Mouse (Mus musculus): Measurements from ENCODE around the gene Adh1. TPM values are rescaled to one million over a fixed set of nuclear protein-coding genes. Genes with fewer than 3 reads are reported as not detected.

The Adh1 gene
- polyA plus RNA-seq, 1 experiment: 0.11 TPM

DNA sequence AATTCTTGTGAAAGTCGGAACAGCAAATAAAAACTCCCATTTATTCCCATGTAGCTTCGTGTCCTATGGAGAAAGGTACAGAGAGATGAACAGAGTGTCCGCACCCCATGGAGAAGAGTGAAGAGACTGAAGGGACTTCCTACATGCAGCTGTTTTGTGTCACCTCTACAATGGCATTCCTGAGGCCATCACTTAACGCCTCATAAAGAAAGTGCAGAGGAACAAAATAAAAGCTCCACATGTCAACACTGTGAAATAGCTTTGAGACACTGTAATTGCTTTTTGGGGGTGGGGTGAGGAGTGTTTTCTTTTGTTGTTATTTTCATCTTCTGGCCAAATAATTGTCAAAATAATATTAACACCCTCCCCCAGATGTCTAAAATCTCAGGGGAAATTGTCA is 41.9 kb downstream of the Adh1 start:
- H3K27me3 ChIP-seq (replicated peaks): no peaks in the 10 kb centered on the region
- no peak overlapping the region for H3K4me3 ChIP-seq (replicated peaks)
- peaks cover 15% of the 10 kb centered on the region for H3K9me3 ChIP-seq
- H3K36me3 ChIP-seq (replicated peaks; ENCODE audit: low read length): no peaks in the 10 kb centered on the region
- TF ChIP-seq FLI1 (IDR thresholded peaks at IDR 0.05; ENCODE audit: low read length): no peak
- H3K4me1 ChIP-seq: no peaks in the 10 kb centered on the region

- H3K9me3 ChIP-seq: peaks cover 2% of the 10 kb centered on the region
- H3K4me1 ChIP-seq: no peaks in the 10 kb centered on the region
- TF ChIP-seq GATA1 (IDR thresholded peaks at IDR 0.05; ENCODE audit: borderline replicate concordance, low read length) (no peak), FLI1 (IDR thresholded peaks at IDR 0.05; ENCODE audit: low read length) (no peak)
- H3K36me3 ChIP-seq (replicated peaks; ENCODE audit: low read length): no peaks in the 10 kb centered on the region
- no peak overlapping the region for H3K4me3 ChIP-seq (replicated peaks)
- H3K27me3 ChIP-seq (replicated peaks): no peaks in the 10 kb centered on the region
Measured at GRCm38 (mm10) chr3:138303771-138304488, 43.1 kb downstream of the Adh1 start.

- TF ChIP-seq GATA1 (IDR thresholded peaks at IDR 0.05; ENCODE audit: borderline replicate concordance, low read length): no peak
- no peak for TF ChIP-seq FLI1 (IDR thresholded peaks at IDR 0.05; ENCODE audit: low read length)
- no peaks in the 10 kb centered on the region for H3K36me3 ChIP-seq (replicated peaks; ENCODE audit: low read length)
- H3K4me1 ChIP-seq: no peaks in the 10 kb centered on the region
- H3K27me3 ChIP-seq (replicated peaks): no peaks in the 10 kb centered on the region
- no peaks in the 10 kb centered on the region for H3K9me3 ChIP-seq
- no peak overlapping the region for H3K4me3 ChIP-seq (replicated peaks)
Measured at GRCm38 (mm10) chr3:138304489-138304871, 43.7 kb downstream of the Adh1 start.

- H3K36me3 ChIP-seq (replicated peaks; ENCODE audit: low read length): no peaks in the 10 kb centered on the region
- no peaks in the 10 kb centered on the region for H3K27me3 ChIP-seq (replicated peaks)
- no peak overlapping the region for H3K4me3 ChIP-seq (replicated peaks)
- H3K9me3 ChIP-seq: 0 out of 2 replicates have a peak, but pooled peaks cover 2% of the 10 kb centered on the region
- TF ChIP-seq GATA1 (IDR thresholded peaks at IDR 0.05; ENCODE audit: borderline replicate concordance, low read length) (no peak), FLI1 (IDR thresholded peaks at IDR 0.05; ENCODE audit: low read length) (no peak)
- no peaks in the 10 kb centered on the region for H3K4me1 ChIP-seq
Measured at GRCm38 (mm10) chr3:138305486-138306289, 44.9 kb downstream of the Adh1 start.

- no peaks in the 10 kb centered on the region for H3K4me1 ChIP-seq
- no peaks in the 10 kb centered on the region for H3K36me3 ChIP-seq (replicated peaks; ENCODE audit: low read length)
- TF ChIP-seq GATA1 (IDR thresholded peaks at IDR 0.05; ENCODE audit: borderline replicate concordance, low read length) (no peak), FLI1 (IDR thresholded peaks at IDR 0.05; ENCODE audit: low read length) (no peak)
- H3K4me3 ChIP-seq (replicated peaks): no peak overlapping the region
- H3K27me3 ChIP-seq (replicated peaks): no peaks in the 10 kb centered on the region
- H3K9me3 ChIP-seq: 0 out of 2 replicates have a peak, but pooled peaks cover 2% of the 10 kb centered on the region
Measured at GRCm38 (mm10) chr3:138306290-138306683, 45.5 kb downstream of the Adh1 start.

GRCm38 (mm10) chr3:138309910-138310309 is 49.1 kb downstream of the Adh1 start:
- TF ChIP-seq GATA1 (IDR thresholded peaks at IDR 0.05; ENCODE audit: borderline replicate concordance, low read length) (no peak), FLI1 (IDR thresholded peaks at IDR 0.05; ENCODE audit: low read length) (no peak)
- H3K9me3 ChIP-seq: 0 out of 2 replicates have a peak, but pooled peaks cover 2% of the 10 kb centered on the region
- H3K27me3 ChIP-seq (replicated peaks): no peaks in the 10 kb centered on the region
- no peaks in the 10 kb centered on the region for H3K36me3 ChIP-seq (replicated peaks; ENCODE audit: low read length)
- no peaks in the 10 kb centered on the region for H3K4me1 ChIP-seq
- no peak overlapping the region for H3K4me3 ChIP-seq (replicated peaks)

DNA sequence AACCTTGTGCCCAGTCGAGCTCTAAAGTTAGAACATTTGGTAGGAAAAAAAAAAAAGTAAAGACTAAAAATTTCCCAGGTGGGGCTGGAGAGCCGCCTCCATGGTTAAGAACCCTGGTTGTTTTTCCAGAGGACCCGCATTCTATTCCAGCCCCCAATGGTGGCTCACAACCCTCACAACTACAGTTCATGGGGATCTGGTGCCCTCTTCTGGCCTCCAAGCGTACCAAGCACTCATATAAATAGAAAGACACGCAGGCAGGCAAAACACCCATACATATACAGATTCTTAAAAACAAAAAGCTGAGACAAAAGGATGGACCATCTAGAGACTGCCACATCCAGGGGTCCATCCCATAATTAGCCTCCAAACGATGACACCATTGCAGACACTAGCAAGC is 50.2 kb downstream of the Adh1 start:
- no peak overlapping the region for H3K4me3 ChIP-seq (replicated peaks)
- 0 out of 2 replicates have a peak, but pooled peaks cover 2% of the 10 kb centered on the region for H3K9me3 ChIP-seq
- TF ChIP-seq GATA1 (IDR thresholded peaks at IDR 0.05; ENCODE audit: borderline replicate concordance, low read length) (no peak), FLI1 (IDR thresholded peaks at IDR 0.05; ENCODE audit: low read length) (no peak)
- H3K27me3 ChIP-seq (replicated peaks): no peaks in the 10 kb centered on the region
- H3K36me3 ChIP-seq (replicated peaks; ENCODE audit: low read length): no peaks in the 10 kb centered on the region
- no peaks in the 10 kb centered on the region for H3K4me1 ChIP-seq

- H3K4me1 ChIP-seq: no peaks in the 10 kb centered on the region
- H3K4me3 ChIP-seq (replicated peaks): no peak within 1 kb of the TSS
- TF ChIP-seq GATA1 (IDR thresholded peaks at IDR 0.05; ENCODE audit: borderline replicate concordance, low read length) (no peak), FLI1 (IDR thresholded peaks at IDR 0.05; ENCODE audit: low read length) (no peak)
- H3K36me3 ChIP-seq (replicated peaks; ENCODE audit: low read length): no peaks in the 10 kb centered on the region
- 0 out of 2 replicates have a peak, but pooled peaks cover 2% of the 10 kb centered on the region for H3K9me3 ChIP-seq
- H3K27me3 ChIP-seq (replicated peaks): no peaks in the 10 kb centered on the region
Measured at GRCm38 (mm10) chr3:138312965-138313364, 52.2 kb downstream of the Adh1 start, which contains the start of gene Adh6a. Gene Adh6a, plus strand, starts transcription at chr3:138313286.

- Histone ChIP-seq H3K4me1 (no peaks in the 10 kb centered on the region), H3K9me3 (no peaks in the 10 kb centered on the region), H3K36me3 (replicated peaks; ENCODE audit: low read length) (no peaks in the 10 kb centered on the region), H3K4me3 (replicated peaks) (no peak overlapping the region), H3K27me3 (replicated peaks) (no peaks in the 10 kb centered on the region)
- TF ChIP-seq FLI1 (IDR thresholded peaks at IDR 0.05; ENCODE audit: low read length): no peak
- TF ChIP-seq GATA1 (IDR thresholded peaks at IDR 0.05; ENCODE audit: borderline replicate concordance, low read length): no peak
Measured at GRCm38 (mm10) chr3:138316908-138317472, 56.2 kb downstream of the Adh1 start.

DNA sequence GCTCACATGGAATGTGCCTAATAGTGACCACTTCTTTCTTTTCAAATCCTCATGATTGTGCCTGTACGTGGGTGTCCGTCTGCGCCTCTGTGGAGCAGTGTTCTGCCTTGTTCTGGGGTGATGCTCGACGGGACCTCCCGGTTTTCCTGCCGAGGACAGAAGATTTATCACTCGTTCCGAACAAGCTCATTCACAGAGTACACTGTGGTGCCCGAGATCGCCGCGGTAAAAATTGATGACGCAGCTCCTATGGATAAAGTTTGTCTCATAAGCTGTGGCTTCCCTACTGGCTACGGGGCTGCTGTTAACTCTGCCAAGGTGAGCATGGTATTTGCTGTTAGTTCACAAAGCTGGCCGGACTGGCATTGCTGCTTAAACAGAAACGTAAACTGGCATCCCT is 64.2 kb downstream of the Adh1 start:
- TF ChIP-seq FLI1 (IDR thresholded peaks at IDR 0.05; ENCODE audit: low read length): no peak
- no peak for TF ChIP-seq GATA1 (IDR thresholded peaks at IDR 0.05; ENCODE audit: borderline replicate concordance, low read length)
- Histone ChIP-seq H3K27me3 (replicated peaks) (no peaks in the 10 kb centered on the region), H3K4me3 (replicated peaks) (no peak overlapping the region), H3K9me3 (no peaks in the 10 kb centered on the region), H3K36me3 (replicated peaks; ENCODE audit: low read length) (no peaks in the 10 kb centered on the region), H3K4me1 (no peaks in the 10 kb centered on the region)
